Mouse (Mus musculus) fibroblast of lung, adult 2 months (primary cell): ENCODE data around the gene Flywch1.

Experiments
- DNase-seq: peaks from one replicate; pipeline ENCODE4 v3.0.0-alpha.2; 2011; ENCODE audit warnings: low read depth

Gene Flywch1

DNA sequence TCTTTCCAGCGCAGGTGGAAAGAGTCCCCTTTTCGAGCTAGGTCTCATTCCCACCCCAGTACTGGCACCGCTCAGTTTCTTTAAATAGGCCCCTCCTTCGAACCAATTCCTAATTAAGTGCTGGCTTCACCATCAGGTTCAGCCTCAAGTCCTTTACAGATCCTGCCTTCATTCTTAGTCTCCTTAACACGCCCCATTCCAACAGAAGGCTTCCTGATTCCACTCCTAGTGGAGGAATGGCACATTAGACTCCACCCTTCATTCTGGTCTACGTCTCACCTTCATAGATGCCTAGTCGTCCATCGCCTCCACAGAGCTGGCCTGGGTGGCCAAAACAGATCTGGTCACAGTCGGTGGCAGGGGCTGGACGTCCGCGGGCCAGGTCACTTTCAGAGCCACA is 28.5 kb downstream of the Flywch1 start:
- no peak for DNase-seq

DNA sequence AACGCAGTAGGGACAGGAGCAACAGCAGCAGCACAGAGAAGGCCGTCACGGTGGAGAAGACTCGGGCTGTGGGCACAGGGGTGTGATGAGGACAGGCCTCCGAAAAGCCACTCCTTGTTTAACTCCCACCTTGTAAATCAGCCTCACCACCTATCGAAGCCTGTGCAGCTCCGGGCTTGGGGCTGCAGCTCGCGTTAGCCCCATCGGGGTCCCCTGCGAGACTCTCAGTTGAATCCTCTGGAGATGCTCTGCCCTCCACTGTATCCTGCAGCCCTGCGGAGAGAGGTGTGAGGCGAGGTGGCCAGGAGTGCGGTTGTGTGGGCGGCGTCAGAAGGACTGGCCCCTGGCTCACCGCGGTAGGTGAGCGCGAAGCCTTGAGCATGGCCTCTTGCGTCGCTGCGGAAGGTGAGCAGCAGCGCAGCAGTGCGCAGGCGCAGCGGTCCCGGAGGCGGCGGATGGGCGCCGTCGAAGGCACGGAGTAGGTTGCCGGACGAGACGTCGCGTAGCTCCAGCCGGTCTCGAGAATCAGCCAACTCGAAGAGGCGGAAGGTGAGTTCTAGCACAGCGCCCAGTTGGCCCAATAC is 29.1 kb downstream of the Flywch1 start:
- DNase-seq: no peak

DNA sequence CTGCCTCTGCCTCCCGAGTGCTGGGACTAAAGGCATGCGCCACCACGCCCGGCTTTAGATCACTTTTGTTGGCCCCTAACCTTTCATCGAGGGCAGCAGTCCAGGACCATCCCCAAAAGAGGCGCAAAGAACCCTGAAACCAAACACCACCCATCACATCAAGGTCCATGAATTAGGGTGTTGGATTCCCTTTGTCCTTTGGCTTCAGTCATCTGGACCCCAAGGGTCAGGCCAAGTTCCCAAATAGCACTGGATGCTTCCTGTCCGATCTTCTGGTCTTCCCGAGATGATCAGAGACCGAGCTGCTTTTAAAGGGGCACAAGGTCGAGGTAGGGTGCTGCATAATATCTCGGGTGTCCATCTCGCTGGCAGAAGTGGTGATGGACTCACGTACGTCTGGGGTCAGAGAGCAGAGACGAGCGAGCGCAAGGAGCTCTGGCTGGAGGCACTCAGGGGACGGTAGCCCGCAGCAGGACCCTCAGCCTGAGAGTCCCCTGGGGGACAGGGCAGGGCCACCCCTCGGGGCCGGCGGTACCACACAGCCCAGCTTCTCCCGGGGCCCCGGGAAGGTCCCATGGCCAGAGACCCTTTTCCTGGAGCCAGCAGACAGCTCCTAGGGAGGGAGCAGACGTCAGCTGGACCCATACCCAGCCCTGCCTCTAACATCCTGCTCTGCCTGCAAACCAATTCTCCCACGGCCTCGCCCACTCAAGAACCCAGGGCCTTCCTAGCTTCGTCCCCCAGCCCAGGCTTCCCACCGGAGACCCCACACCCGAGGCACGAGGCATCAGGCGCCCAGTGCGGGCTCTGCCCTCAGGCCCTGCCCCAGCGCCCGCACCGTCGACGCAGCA is 29.8 kb downstream of the Flywch1 start:
- no peak for DNase-seq

DNA sequence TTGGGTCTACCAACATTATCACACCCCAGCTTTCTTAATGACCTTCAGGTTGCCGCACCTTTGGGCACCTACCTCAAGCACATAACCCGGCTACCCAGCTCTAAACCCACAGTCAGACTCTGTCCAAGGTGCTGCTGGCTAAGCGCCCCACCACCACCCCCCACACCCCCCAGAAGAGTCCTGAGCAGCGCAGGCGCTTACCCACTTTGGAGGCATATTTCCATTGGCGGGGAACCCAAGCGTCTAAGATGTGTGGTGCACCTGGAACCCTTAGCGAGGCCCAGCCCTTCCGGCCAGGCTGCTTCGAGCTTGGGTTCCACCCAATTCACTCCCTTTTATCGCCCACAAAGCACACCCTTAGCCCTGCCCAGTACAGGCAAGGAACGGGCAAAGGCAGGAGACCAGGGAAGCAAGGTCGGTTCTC is 30.8 kb downstream of the Flywch1 start, which contains the start of gene Paqr4:
Paqr4 (minus strand) TSS at position 270 of the 424 bp plus-strand sequence.
- DNase-seq: no peak

DNA sequence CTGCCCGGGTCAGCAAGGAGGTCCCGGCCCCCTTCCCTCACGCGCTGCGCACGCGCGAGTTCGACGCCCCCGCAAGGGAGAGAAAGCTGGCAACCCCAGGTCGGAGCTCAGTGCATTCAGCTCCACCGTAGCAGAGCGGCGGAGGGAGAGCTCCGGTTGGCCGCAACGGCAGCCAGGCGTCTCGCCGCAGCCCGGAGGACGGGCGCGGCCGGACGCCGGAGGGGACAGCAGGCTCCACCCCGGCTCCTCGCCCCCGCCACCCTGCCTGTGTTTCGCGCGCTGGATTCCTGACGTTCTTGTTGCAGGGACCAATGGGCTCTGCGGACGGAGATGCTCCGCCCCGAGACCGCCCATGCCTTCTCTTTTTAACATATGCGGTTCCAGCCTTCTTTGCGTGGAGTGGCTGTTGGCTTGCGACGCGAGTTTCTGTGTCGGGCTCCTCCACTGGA is 31.2 kb downstream of the Flywch1 start:
- peak; percentile 40 for DNase-seq

DNA sequence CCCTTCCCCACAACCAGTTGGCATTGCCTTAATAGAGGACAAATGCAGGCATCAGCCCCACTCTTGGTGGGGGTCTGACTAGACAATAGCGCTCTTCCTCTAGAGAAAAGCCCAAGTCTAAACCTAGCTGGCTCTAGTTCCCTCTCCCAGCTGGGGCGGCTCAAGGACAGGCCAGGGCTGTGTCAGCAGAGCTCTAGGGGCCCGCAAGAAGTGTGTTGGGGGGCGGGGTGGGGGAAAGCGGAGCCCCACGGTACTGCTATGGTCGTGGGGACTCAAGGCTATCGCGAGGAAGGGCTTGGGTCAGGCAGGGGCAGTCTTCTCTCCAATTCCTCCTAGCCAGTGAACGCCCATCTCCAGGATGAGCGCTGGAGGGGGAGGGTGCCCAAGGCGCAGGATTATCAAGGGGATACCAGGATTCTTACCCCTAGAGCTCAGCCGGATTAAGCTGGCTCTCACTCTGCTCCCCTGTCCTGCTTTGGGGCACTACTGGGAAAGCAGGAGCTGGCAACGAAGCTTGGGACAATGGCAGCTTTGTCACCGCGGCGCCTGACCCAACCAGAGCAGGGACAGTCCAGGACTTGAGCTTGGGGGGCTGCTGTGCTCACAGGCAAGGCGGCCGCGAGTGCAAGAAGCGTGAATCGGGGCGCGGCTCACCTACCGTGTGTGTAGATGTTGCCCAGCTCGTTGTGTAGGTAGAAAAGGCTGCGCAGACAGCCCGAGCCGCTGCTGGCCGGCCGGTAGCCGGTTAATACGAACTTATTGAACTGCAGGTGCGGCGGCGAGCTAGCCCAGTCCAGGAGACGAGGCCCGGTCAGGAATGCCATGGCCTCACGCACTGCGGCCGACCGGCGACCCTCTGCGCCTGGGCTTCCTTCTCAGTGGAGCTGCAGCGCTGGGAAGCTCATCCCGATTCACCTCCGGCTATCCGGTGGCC is 31.9 kb downstream of the Flywch1 start:
- no peak for DNase-seq

DNA sequence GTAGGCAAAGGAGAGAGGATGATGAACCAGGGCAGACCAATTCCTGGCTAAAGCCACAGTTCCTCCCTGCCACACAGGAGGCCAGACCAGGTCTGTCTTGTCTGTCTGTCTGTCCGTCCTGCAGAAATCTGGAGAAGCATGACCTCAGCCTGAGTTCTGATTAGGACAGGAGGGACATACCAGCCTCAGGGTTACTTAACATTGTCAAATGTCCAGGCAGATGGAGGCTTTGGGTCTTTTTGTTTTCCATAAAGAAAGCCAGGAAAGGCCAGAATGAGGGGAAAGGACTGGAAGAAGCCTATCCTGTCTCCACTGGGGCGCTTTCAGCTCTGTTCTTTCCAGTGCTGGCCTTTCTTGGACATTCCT is 32.6 kb downstream of the Flywch1 start:
- DNase-seq: no peak

DNA sequence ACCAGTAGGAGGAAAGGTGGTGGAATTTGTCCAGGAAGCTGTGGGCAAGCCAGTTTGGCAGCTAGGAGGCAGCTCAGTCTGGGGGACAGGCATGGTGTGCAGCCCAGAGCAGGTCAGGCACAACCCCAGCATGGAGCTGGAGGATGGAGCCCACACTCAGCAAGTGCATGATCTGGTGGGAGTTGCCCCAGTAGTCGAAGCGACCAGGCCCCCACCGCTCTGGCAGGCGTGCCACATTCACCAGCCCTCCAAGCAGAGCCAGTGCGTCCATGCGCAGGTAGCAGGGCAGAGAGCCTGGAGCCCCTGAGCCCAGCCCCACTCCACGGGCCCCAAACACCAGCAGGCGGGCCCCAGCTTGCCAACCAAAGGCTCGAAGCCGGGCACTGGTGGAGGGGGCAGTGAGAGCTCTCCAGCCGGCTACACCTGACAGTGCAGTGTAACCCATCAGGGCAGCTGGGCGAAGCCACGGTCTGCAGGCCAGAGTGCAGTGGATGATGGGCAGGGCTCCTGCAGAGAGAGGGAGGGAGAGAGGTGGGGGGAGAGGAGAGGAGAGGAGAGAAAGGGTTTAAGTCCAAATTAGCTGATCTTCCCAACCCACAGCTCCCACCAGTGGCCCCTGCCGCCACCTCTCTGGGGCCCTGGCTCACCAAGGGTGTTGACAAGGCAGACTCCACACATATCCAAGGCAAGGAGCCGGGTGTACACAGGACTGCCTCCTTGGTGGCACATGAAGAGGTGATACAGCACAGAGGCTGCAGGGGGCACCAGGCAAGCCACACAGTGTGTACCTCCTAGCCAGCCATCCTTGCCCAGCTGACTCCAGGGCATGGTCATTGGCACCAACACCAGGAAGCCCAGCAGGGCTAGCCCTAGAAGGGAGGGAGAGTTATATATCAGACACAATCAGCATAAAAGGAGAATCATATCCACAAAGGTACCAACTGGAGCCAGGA is 33.6 kb downstream of the Flywch1 start:
- DNase-seq: no peak

DNA sequence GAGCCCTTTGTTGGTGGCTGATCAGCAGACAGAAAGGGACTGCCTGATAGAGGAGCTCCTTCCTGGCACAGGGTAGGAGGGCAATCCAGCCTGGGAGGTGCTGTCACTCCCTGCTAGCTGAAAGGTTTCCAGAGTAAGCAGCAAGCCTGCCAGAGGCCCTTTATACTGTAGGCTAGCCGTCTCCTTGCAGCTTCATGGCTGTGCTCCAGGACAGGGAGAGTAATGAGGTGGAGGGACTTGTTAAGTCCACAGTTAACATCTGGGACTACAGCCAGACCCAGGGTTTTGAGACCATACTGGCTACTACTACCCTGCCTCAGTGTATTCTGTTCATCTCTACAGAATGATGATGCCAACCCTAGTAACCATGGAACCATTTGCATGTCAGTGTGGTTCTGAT is 37.1 kb downstream of the Flywch1 start:
- peak; percentile 42 for DNase-seq

DNA sequence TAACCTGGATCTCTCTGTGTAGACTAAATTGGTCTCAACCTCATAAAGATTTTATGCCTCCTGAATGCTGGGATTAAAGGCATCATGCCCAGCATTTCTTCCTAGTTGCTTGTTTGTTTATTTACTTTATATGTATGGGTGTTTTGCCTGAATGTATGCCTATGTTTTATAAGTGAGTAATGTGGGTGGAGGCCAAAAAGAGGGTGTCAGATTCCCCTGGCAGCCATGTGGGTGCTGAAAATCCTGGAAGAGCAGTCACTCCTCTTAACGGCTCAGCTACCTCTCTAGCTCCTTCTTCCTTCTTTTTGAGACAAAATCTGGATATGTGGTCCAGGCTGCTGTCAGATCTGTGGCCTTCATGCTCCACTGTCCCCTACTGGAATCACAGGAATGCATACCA is 41.0 kb downstream of the Flywch1 start:
- no peak for DNase-seq

DNA sequence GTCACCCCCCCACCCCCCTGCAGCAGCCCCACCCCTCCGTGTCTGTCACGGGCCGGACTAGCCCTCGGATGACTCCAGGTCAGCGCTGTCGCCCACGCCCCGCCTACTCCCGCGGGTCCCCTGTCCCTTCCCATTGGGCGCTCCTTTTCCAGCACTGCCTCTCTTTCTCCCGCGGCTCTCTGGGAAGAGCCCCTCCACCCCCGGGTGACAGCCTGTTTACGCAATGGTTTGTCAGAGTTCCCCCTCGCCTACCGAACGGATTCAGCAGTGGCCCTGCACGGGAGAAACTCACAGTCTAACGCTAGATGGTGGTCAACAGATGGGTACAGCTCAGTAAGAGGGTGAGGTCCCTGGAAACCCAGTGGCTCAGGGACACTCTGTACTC is 44.7 kb downstream of the Flywch1 start:
- no peak for DNase-seq

DNA sequence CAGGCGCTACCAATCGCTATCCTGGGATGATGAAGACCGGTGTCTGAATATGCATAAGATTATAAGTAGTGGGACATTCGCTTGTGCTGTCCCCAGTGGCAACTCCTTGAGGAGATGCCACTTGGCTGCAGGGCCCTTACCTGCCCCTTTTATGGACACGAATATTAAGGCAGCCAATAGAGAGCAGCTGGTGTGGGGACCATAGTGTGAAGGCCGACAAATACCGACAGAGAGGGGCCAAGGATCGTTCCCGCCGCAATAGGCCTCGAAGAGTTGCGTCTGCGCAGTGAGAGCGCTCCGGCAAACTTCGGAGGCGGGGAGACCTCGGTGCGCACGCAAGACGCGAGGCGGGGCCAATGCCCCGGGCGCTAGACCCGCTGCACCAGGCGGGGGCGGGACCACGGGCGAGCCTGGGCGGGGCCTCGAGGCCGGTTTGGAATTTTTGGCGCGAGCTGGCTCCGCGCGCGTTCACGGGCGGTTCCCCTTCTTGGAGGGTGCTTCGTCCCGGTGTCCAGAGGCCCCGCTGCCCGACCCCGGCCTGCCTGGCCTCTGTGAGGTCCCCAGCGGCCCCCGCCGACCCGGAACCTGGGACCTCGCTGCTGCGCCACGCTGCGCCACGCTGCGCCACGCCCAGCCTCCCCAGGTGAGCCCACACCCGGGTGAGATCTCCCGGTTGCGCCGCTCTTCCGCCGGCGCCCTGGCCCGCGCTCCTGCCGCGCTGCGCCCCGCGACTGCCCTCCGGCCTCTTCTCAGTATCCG is 45.2 kb downstream of the Flywch1 start, which contains the start of gene Pkmyt1:
Pkmyt1 (plus strand) TSS at position 338 of the 759 bp plus-strand sequence.
- peak; percentile 66 for DNase-seq

DNA sequence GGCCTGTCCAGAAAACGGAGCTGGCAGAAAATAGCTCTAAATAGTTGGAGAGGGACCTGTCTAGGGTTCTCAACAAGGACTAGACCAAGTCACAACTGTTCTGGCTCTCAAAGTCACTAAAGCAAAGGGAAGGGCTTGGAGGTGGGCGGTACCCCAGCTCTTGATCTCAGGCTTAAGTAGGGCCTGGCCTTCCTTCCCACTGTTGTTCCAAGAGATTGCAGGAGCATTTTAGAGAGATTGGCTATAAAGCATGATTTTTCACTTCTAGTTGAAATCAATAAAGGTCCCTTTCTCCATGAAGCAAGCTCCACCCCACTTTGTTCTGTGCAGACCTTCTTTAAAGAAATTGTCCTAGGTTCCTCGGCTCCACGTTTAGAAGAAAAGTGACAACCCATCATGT is 45.9 kb downstream of the Flywch1 start:
- DNase-seq: no peak

DNA sequence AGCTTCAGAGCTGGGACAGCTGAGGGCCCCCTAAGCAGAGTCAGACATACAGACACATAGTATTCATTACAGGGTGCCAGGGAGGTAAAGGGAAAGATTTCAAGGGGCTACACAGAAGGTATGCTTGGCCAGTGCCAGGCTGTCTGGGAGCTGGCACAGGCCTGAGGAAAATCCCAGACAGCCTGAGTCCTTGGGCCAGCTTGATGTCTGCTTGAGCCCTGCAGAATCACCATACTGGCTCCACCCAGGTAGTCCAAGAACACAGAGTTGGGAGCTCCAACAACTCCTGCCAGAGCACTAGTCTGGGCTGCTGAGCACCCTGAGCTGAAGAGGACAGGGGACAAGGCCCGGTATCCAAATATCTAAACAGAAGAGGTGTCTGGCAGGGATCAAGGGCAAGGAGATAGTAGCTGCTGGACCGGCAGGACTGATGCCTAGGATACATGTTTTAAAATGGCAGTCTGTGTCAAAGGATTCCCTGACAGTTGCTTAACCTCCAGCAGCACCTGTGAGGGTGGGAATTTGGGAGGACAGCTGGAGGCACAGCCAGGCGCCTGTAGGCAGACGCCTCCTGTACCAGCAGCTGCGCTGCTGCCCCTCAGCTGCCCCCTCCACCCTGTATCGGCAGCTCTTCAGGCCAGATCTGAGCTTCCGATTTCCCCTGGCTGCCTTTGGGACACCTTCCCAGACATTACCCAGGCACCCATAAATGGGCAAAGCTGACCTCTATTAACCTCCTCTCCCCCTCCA is 48.9 kb downstream of the Flywch1 start, which contains the start of gene 1520401A03Rik:
1520401A03Rik (minus strand) TSS at position 408 of the 750 bp plus-strand sequence.
- no peak for DNase-seq

DNA sequence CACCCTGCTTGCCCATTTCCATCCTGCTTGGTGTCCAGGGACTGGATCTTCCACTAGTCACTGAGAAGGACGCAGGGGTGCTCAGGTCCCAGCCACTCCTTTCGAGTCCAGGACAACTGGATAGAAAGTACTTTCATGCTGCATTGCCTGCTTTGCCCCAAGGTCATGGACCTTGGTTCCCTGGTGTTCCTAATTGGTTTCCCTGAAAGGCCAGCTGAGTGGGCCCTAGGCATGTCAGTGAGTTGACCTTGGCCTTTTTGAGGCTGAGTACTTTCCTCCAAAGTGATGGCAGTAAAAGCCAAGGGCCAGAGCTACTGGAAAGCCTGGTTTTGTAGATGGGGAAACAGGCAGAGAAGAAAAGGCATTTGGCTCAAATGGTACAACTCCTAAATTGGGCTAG is 49.5 kb downstream of the Flywch1 start:
- no peak for DNase-seq

DNA sequence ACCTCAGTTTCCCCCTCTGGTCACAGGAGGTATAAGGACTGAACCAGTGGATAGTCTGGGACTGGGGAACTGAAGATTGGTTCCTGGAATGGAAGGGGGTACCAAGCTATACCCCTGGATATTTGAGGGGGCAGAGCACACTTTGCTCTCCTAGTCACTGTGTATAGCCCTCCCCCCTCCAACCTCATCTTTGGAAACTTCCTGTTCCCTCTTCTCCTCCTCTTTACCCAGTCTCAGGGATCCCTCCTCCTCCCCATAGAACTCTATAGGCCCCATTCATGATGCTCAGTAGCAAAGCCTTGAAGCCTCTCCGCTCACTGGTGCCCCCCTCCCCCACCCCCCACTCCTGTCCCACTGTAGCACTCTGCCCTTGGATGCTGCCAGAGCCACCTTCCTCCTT is 51.9 kb downstream of the Flywch1 start:
- no peak for DNase-seq

DNA sequence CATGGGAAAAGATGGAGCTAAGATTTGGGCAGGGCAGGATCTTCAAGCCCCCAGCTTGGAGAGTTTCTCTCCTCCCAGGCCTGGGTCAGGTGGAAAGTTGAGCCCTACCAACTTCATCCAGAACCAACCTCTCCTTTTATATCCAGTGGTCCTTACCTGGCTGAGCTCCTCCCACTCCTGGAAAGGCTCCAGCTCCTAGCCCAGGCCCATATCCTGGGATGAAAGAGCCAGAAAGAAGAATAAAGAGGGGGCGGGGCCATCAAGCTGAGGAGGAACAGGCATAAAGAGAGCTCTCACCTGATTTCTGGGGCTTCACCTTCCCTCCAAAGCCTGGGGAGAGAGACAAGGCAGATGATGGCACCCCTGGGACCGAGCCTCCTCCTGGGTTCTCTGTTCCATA is 54.4 kb downstream of the Flywch1 start:
- no peak for DNase-seq

DNA sequence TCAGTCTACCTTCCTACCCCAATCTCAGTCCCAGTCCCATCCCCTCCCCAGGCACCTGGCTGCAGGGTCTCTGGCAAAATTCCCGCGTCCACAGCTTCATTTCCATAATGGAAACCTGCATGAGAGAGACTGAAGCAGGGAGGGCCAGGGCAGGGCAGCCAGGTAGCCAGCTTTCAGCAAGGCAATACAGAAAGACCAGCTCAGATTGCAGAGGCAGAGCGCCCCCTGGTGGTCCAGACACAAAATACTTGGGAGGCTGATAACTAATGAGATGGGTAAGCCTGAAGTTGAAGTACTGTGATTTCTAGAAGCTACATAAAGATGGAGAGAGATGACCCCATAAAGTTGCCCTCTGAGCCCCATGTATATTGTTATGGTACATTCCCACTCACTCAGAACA is 65.2 kb downstream of the Flywch1 start:
- peak; percentile 29 for DNase-seq

DNA sequence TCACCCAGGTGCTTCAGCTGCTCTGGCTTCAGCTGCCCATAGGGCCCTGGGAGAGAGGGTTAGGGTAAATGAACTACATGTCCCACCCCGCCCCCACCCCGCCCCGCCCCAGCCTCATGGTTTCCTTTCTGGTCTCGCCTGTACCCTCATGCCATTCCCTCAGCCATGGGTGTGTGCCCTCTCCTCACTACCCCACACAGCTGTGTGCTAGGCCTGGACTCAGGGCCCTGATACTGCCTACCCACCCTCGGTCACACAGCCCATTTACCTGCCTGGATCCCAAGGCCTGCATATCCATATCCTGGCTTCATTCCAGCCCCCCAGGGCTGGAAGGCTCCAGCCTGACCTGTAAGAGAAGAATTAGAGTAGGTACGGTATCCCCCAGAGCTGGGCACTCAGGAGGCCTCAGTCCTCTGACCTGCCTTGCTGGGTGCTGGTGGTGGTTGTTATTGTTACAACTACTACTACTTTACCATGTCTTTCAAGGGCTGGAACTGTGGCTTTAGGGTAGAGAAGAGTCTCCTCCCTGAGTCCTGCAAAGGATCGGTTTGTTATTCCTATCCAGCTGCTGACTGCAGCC is 65.8 kb downstream of the Flywch1 start:
- no peak for DNase-seq
